Mouse (Mus musculus): ENCODE data around the gene Abl1. TPM values are rescaled to one million over a fixed set of nuclear protein-coding genes. Genes with fewer than 3 reads are reported as not detected.
A peak's percentile ranks its signal among the peaks of the same experiment; 100 is the strongest.

Gene Abl1
- polyA plus RNA-seq, 1 experiment = 44.8 TPM

DNA sequence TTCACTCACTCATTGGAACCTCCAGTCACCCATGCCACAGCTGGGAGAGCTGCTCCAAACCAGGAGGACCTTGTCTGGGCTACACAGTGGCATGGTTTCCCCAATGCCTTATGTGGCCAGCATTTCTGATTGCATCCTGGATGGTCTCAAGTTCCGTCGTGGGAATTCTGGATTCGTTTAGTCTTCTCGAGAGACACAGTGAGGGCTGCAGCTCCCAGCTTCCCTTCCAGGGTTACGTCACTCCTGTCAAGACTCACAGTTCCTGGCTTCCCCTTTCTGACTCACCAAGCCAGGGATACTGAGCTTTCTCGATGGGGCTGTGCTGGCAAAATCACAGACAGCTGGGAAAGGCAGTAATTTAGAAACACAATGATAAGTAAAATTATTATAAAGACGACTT, 54.0 kb downstream of the Abl1 start:
- H3K36me3 ChIP-seq (ENCODE audit: control insufficient read depth, insufficient read depth, low read length, poor library complexity, severe bottlenecking) = no peaks in the 10 kb centered on the region
- H3K9ac ChIP-seq (ENCODE audit: low read depth, poor library complexity, severe bottlenecking) = no peak overlapping the region
- no peak overlapping the region for H3K4me3 ChIP-seq (ENCODE audit: low read depth, low read length)
- H3K27me3 ChIP-seq (ENCODE audit: control insufficient read depth, insufficient read depth, low read length, poor library complexity, severe bottlenecking) = no peaks in the 10 kb centered on the region
- TF ChIP-seq POLR2A (IDR thresholded peaks at IDR 0.05; ENCODE audit: insufficient read depth, low read length) (no peak), CTCF (IDR thresholded peaks at IDR 0.05; ENCODE audit: low read depth, low read length) (no peak), EP300 (IDR thresholded peaks at IDR 0.05; ENCODE audit: insufficient read depth, low read depth, low read length) (no peak)
- H3K9me3 ChIP-seq (replicated peaks; ENCODE audit: control insufficient read depth, insufficient read depth, low read length, poor library complexity, severe bottlenecking) = no peaks in the 10 kb centered on the region
- H3K4me1 ChIP-seq (ENCODE audit: control insufficient read depth, insufficient read depth, low read length) = peaks cover 9% of the 10 kb centered on the region
- no peak overlapping the region for H3K27ac ChIP-seq (ENCODE audit: insufficient read depth, low read length)

DNA sequence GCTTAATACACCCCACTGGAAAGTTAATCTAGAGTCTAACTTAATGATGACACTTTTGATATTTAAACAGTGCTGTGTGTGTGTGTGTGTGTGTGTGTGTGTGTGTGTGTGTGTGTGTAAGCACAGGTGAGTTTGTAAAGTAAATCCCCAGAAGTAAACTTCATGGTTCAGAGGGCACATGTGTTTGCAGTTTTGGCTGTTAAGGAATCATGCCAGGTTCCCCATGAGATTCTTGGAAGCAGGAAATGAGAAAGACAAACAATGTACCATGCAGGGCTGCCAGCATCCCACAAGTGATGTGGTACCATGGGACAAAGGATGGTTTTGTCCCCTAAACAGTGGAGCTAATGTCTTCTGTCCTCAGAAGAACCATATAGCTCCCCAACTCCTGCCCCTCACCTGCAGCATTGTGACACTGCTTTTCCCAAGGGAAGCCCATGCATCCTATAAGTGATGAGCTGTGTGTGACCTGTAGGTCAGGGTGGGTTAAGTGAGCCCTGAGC, 57.6 kb downstream of the Abl1 start:
- TF ChIP-seq CTCF (IDR thresholded peaks at IDR 0.05; ENCODE audit: low read depth, low read length) (no peak), EP300 (IDR thresholded peaks at IDR 0.05; ENCODE audit: insufficient read depth, low read depth, low read length) (no peak), POLR2A (IDR thresholded peaks at IDR 0.05; ENCODE audit: insufficient read depth, low read length) (no peak)
- Histone ChIP-seq H3K36me3 (ENCODE audit: control insufficient read depth, insufficient read depth, low read length, poor library complexity, severe bottlenecking) (no peaks in the 10 kb centered on the region), H3K4me3 (ENCODE audit: low read depth, low read length) (no peak overlapping the region), H3K9me3 (replicated peaks; ENCODE audit: control insufficient read depth, insufficient read depth, low read length, poor library complexity, severe bottlenecking) (no peaks in the 10 kb centered on the region), H3K9ac (ENCODE audit: low read depth, poor library complexity, severe bottlenecking) (no peak overlapping the region), H3K4me1 (ENCODE audit: control insufficient read depth, insufficient read depth, low read length) (peaks cover 12% of the 10 kb centered on the region), H3K27ac (ENCODE audit: insufficient read depth, low read length) (no peak overlapping the region), H3K27me3 (ENCODE audit: control insufficient read depth, insufficient read depth, low read length, poor library complexity, severe bottlenecking) (no peaks in the 10 kb centered on the region)

DNA sequence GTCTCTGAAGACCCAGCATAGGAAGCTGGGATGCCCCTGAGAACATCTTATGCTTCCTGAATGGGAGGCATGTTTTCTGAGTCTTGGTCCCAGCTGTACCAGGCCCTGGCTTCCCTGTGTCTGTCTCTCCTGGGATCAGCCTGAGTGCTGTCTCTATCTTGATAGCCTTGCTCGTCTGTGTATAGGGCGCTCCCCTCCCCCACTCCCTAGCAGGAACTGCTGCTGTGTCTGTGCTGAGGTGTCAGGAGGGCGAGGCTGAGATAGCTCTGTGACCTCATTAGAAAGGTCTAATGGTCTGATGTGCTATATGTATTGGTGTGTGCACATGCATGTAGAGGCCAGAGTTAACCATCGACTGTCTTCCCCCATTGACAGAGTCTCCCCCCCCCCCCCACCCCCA, 58.7 kb downstream of the Abl1 start:
- Histone ChIP-seq H3K9me3 (replicated peaks; ENCODE audit: control insufficient read depth, insufficient read depth, low read length, poor library complexity, severe bottlenecking) (no peaks in the 10 kb centered on the region), H3K27ac (ENCODE audit: insufficient read depth, low read length) (no peak overlapping the region), H3K9ac (ENCODE audit: low read depth, poor library complexity, severe bottlenecking) (no peak overlapping the region), H3K4me3 (ENCODE audit: low read depth, low read length) (no peak overlapping the region), H3K27me3 (ENCODE audit: control insufficient read depth, insufficient read depth, low read length, poor library complexity, severe bottlenecking) (no peaks in the 10 kb centered on the region), H3K36me3 (ENCODE audit: control insufficient read depth, insufficient read depth, low read length, poor library complexity, severe bottlenecking) (no peaks in the 10 kb centered on the region), H3K4me1 (ENCODE audit: control insufficient read depth, insufficient read depth, low read length) (peaks cover 10% of the 10 kb centered on the region)
- TF ChIP-seq POLR2A (IDR thresholded peaks at IDR 0.05; ENCODE audit: insufficient read depth, low read length) (no peak), EP300 (IDR thresholded peaks at IDR 0.05; ENCODE audit: insufficient read depth, low read depth, low read length) (0 out of 2 replicates have a peak, but pooled peaks have one; percentile 23), CTCF (IDR thresholded peaks at IDR 0.05; ENCODE audit: low read depth, low read length) (no peak)

DNA sequence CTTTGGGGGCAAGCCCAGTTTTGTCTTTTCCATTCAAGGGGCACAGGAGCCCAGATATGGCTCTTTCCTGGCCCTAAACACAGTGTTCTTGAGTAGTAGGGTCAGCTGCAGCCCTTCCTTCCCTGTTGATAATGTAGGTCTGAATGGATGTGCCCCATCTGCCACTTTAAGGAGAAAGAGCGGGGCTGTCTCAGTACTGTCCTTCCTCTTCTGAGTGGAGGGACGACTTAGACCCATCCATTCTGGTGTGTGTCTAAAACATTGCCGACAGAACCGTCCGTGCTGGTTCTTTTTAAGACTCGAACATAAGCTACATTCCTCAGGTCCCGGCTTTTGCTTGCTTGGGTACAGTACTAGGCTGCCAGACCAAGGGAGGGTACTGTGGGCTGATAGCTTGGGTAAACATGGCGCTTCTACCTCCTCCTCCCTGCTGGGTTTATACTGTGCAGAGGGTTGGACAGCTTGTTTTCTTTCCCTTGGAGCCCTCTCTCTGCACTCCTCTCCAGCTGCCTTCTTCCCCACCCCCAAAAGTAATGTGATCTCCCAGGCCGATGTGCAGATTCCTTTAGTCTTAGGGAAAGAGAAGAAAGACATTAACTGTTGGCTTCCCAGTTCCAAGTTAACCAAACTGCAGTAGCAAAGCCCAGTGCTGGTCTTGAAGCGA, 61.0 kb downstream of the Abl1 start:
- H3K9ac ChIP-seq (ENCODE audit: low read depth, poor library complexity, severe bottlenecking) = peak overlapping the region; percentile 11; the same call in 1 of the 2 replicates
- H3K4me1 ChIP-seq (ENCODE audit: control insufficient read depth, insufficient read depth, low read length) = peaks cover 8% of the 10 kb centered on the region
- H3K9me3 ChIP-seq (replicated peaks; ENCODE audit: control insufficient read depth, insufficient read depth, low read length, poor library complexity, severe bottlenecking) = no peaks in the 10 kb centered on the region
- H3K27ac ChIP-seq (ENCODE audit: insufficient read depth, low read length) = peak overlapping the region; percentile 78
- TF ChIP-seq EP300 (IDR thresholded peaks at IDR 0.05; ENCODE audit: insufficient read depth, low read depth, low read length) (0 out of 2 replicates have a peak, but pooled peaks have one; percentile 63), POLR2A (IDR thresholded peaks at IDR 0.05; ENCODE audit: insufficient read depth, low read length) (no peak), CTCF (IDR thresholded peaks at IDR 0.05; ENCODE audit: low read depth, low read length) (no peak)
- H3K36me3 ChIP-seq (ENCODE audit: control insufficient read depth, insufficient read depth, low read length, poor library complexity, severe bottlenecking) = no peaks in the 10 kb centered on the region
- H3K27me3 ChIP-seq (ENCODE audit: control insufficient read depth, insufficient read depth, low read length, poor library complexity, severe bottlenecking) = no peaks in the 10 kb centered on the region
- peak overlapping the region; percentile 38; the same call in 1 of the 2 replicates for H3K4me3 ChIP-seq (ENCODE audit: low read depth, low read length)

DNA sequence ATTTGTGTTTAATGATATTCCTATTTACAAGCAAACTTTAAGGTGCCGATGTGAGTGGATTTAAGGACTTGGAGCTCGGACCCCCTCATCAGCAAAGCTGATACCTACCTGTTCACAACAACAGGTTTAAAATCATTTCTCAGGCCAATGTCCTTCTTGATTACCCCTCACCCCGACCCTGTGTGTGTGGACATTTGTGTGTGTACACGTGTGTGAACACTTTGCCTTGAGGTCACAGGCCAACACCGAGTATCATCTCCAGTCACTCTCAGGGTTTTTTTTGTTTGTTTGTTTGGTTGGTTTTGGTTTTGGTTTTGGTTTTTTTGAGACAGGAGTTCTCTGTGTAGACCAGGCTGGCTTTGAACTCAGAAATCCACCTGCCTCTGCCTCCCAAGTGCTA, 62.0 kb downstream of the Abl1 start:
- H3K4me1 ChIP-seq (ENCODE audit: control insufficient read depth, insufficient read depth, low read length) = peaks cover 8% of the 10 kb centered on the region
- no peak overlapping the region for H3K9ac ChIP-seq (ENCODE audit: low read depth, poor library complexity, severe bottlenecking)
- H3K4me3 ChIP-seq (ENCODE audit: low read depth, low read length) = no peak overlapping the region
- no peak overlapping the region for H3K27ac ChIP-seq (ENCODE audit: insufficient read depth, low read length)
- H3K27me3 ChIP-seq (ENCODE audit: control insufficient read depth, insufficient read depth, low read length, poor library complexity, severe bottlenecking) = no peaks in the 10 kb centered on the region
- TF ChIP-seq EP300 (IDR thresholded peaks at IDR 0.05; ENCODE audit: insufficient read depth, low read depth, low read length) (no peak), CTCF (IDR thresholded peaks at IDR 0.05; ENCODE audit: low read depth, low read length) (no peak), POLR2A (IDR thresholded peaks at IDR 0.05; ENCODE audit: insufficient read depth, low read length) (no peak)
- no peaks in the 10 kb centered on the region for H3K36me3 ChIP-seq (ENCODE audit: control insufficient read depth, insufficient read depth, low read length, poor library complexity, severe bottlenecking)
- no peaks in the 10 kb centered on the region for H3K9me3 ChIP-seq (replicated peaks; ENCODE audit: control insufficient read depth, insufficient read depth, low read length, poor library complexity, severe bottlenecking)

DNA sequence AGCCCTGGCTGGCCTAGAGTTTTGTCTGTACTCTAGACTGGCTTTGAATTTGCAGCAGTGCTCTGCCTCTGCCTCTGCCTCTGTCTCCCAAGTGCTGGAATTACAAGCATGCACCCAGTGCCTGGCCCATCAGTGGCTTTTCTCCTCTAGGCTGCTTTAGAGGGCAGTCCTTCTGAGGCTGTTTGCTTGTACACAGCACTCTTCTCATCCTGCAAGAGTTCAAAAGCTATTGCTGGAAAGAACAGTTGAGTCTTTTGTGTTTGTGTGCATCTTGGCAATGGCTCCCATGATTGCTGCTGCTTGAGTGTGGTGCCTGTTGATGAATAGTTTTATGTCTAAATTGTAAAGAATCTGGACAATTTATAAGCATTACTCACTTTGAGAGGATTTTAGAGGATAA, 69.3 kb downstream of the Abl1 start:
- Histone ChIP-seq H3K9ac (ENCODE audit: low read depth, poor library complexity, severe bottlenecking) (no peak overlapping the region), H3K4me3 (ENCODE audit: low read depth, low read length) (no peak overlapping the region), H3K4me1 (ENCODE audit: control insufficient read depth, insufficient read depth, low read length) (peaks cover 4% of the 10 kb centered on the region), H3K9me3 (replicated peaks; ENCODE audit: control insufficient read depth, insufficient read depth, low read length, poor library complexity, severe bottlenecking) (no peaks in the 10 kb centered on the region), H3K36me3 (ENCODE audit: control insufficient read depth, insufficient read depth, low read length, poor library complexity, severe bottlenecking) (no peaks in the 10 kb centered on the region), H3K27me3 (ENCODE audit: control insufficient read depth, insufficient read depth, low read length, poor library complexity, severe bottlenecking) (no peaks in the 10 kb centered on the region), H3K27ac (ENCODE audit: insufficient read depth, low read length) (no peak overlapping the region)
- no peak for TF ChIP-seq CTCF (IDR thresholded peaks at IDR 0.05; ENCODE audit: low read depth, low read length)
- TF ChIP-seq EP300 (IDR thresholded peaks at IDR 0.05; ENCODE audit: insufficient read depth, low read depth, low read length) = no peak
- no peak for TF ChIP-seq POLR2A (IDR thresholded peaks at IDR 0.05; ENCODE audit: insufficient read depth, low read length)

Data from ES-Bruce4 (cell line).